Mouse (Mus musculus) lung, adult 2 months (tissue): ENCODE measurements at regions not wholly inside any gene's neighbourhood (a gene's known extent, or its start where the extent isn't known, plus 50 kb on each side); places are given as distances from the start of the nearest gene placed in this dataset.

Source experiments
- CTCF ChIP-seq: fragments of 200-500 bp; IDR thresholded peaks from 2 replicates; pipeline ENCODE4 v1.5.1; 2011; ENCODE audit warnings: mild to moderate bottlenecking, low read length, control low read depth; ENCODE audit not compliant: insufficient read depth
- POLR2A ChIP-seq: fragments of 200-500 bp; IDR thresholded peaks from 2 replicates; pipeline ENCODE4 v1.6.1; 2011; ENCODE audit warnings: low read depth, mild to moderate bottlenecking, control low read depth, low read length, borderline replicate concordance; ENCODE audit errors: extremely low read depth

DNA sequence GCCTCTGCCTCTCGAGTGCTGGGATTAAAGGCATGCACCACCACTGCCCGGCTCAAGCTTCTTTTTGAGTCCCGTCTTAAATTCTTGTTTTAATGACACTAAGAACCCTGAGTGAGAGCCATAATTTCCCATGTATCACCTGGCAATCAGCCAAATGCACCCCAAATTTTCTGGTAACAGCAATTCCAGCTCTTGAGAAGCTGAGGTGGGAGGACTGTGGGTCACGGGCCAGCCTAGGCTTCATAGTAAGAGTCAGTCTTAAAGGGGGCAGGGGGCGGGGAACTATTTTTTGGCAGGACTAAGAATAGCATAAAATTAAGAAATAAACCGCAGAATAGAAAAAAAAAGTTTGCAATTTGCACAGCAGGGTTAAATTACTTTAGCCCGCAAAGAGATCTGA is 214.9 kb upstream of the Amigo2 start:
- TF ChIP-seq CTCF = no peak
- TF ChIP-seq POLR2A = no peak
